Mouse (Mus musculus): ENCODE measurements around the gene Fat3.

Fat3 gene

GRCm38 (mm10) chr9:16310855-16311848 lies 189.9 kb downstream of the Fat3 start:
- no peak for DNase-seq (ENCODE audit: low spot score)

- no peak for DNase-seq (ENCODE audit: low spot score)
Measured at GRCm38 (mm10) chr9:16310305-16310704, 190.8 kb downstream of the Fat3 start.

GRCm38 (mm10) chr9:16307789-16308188 lies 193.3 kb downstream of the Fat3 start:
- no peak for DNase-seq (ENCODE audit: low spot score)

- no peak for DNase-seq (ENCODE audit: low spot score)
Measured at GRCm38 (mm10) chr9:16306222-16306621, 194.9 kb downstream of the Fat3 start.

GRCm38 (mm10) chr9:16305396-16306086 lies 195.5 kb downstream of the Fat3 start:
- no peak for DNase-seq (ENCODE audit: low spot score)

- no peak for DNase-seq (ENCODE audit: low spot score)
Measured at GRCm38 (mm10) chr9:16304949-16305348, 196.1 kb downstream of the Fat3 start.

- DNase-seq (ENCODE audit: low spot score): no peak
Measured at GRCm38 (mm10) chr9:16302484-16302883, 198.6 kb downstream of the Fat3 start.

GRCm38 (mm10) chr9:16297935-16298334 lies 203.2 kb downstream of the Fat3 start:
- DNase-seq (ENCODE audit: low spot score): no peak

GRCm38 (mm10) chr9:16293928-16294806 lies 206.9 kb downstream of the Fat3 start:
- DNase-seq (ENCODE audit: low spot score): no peak

- DNase-seq (ENCODE audit: low spot score): no peak
Measured at GRCm38 (mm10) chr9:16292492-16292891, 208.6 kb downstream of the Fat3 start.

GRCm38 (mm10) chr9:16290911-16291310 lies 210.2 kb downstream of the Fat3 start:
- no peak for DNase-seq (ENCODE audit: low spot score)

- DNase-seq (ENCODE audit: low spot score): no peak
Measured at GRCm38 (mm10) chr9:16283033-16283432, 218.1 kb downstream of the Fat3 start.

- DNase-seq (ENCODE audit: low spot score): no peak
Measured at GRCm38 (mm10) chr9:16282291-16282804, 218.7 kb downstream of the Fat3 start.

GRCm38 (mm10) chr9:16275589-16275988 lies 225.5 kb downstream of the Fat3 start:
- DNase-seq (ENCODE audit: low spot score): no peak

GRCm38 (mm10) chr9:16274130-16274529 lies 227.0 kb downstream of the Fat3 start:
- DNase-seq (ENCODE audit: low spot score): no peak

- DNase-seq (ENCODE audit: low spot score): no peak
Measured at GRCm38 (mm10) chr9:16272810-16273209, 228.3 kb downstream of the Fat3 start.

- DNase-seq (ENCODE audit: low spot score): no peak
Measured at GRCm38 (mm10) chr9:16270768-16271114, 230.3 kb downstream of the Fat3 start.

GRCm38 (mm10) chr9:16270056-16270767 lies 230.9 kb downstream of the Fat3 start:
- no peak for DNase-seq (ENCODE audit: low spot score)

- DNase-seq (ENCODE audit: low spot score): no peak
Measured at GRCm38 (mm10) chr9:16265519-16265918, 235.6 kb downstream of the Fat3 start.

GRCm38 (mm10) chr9:16257241-16257840 lies 243.7 kb downstream of the Fat3 start:
- DNase-seq (ENCODE audit: low spot score): no peak
